Mouse (Mus musculus) stomach, embryonic 15.5 days (tissue): ENCODE measurements at regions not wholly inside any gene's neighbourhood (a gene's known extent, or its start where the extent isn't known, plus 50 kb on each side); places are given as distances from the start of the nearest gene placed in this dataset.

Experiments used
- ATAC-seq: fragments of 200-750 bp; cut with Nextera tagmentation; 2 replicates; pipeline ENCODE4 v1.8.0; 2017; ENCODE audit warnings: low read depth, moderate number of reproducible peaks, moderate TSS enrichment; ENCODE audit not compliant: insufficient read depth, low FRiP score
- H3K27ac ChIP-seq: fragments of 300-500 bp; sonication (generic); 2 replicates; pipeline ENCODE4 v1.5.1; 2015; ENCODE audit warnings: mild to moderate bottlenecking, inconsistent platforms
- H3K27me3 ChIP-seq: fragments of 300-500 bp; sonication (generic); replicated peaks from 2 replicates; pipeline ENCODE4 v1.6.1; 2015; ENCODE audit warnings: inconsistent platforms
- H3K36me3 ChIP-seq: fragments of 300-500 bp; sonication (generic); 2 replicates; pipeline ENCODE4 v1.6.1; 2015; ENCODE audit warnings: inconsistent platforms
- H3K4me1 ChIP-seq: fragments of 300-500 bp; sonication (generic); 2 replicates; pipeline ENCODE4 v1.6.1; 2015; ENCODE audit warnings: inconsistent platforms
- H3K4me2 ChIP-seq: fragments of 300-500 bp; sonication (generic); 2 replicates; pipeline ENCODE4 v1.6.1; 2015; ENCODE audit warnings: mild to moderate bottlenecking, inconsistent platforms
- H3K4me3 ChIP-seq: fragments of 300-500 bp; sonication (generic); replicated peaks from 2 replicates; pipeline ENCODE4 v1.5.1; 2015; ENCODE audit warnings: inconsistent platforms
- H3K9ac ChIP-seq: fragments of 300-500 bp; sonication (generic); 2 replicates; pipeline ENCODE4 v1.6.1; 2015; ENCODE audit warnings: inconsistent platforms
- H3K9me3 ChIP-seq: fragments of 300-500 bp; sonication (generic); 2 replicates; pipeline ENCODE4 v1.6.1; 2016; ENCODE audit warnings: inconsistent platforms
- WGBS: fragments of 180-500 bp; shearing (Covaris S2); methylation state at CpG from one replicate; pipeline ENCODE4 v1.1.7; 2015; 5-methylcytosine and 5-hydroxymethylcytosine counted together

DNA sequence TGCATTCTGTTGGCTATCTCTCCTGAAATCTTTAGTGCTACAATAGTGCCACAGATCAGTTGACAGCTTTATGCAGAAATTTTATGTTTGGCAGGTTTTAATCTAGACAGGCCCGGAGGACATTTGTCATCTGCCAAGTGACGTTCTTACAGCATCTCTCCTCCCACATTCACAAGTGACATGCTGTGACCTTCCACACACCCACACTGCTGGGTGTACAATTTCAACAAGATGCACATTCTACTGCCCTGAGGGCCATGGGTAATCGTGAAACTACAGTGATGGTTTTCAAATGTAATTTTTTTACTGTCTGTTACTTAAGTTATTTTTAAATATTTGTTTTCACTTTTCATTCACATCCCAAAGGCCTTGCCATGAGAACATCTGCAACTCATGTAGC lies 639.2 kb upstream of the Gm11114 start:
- ATAC-seq, result no peak

DNA sequence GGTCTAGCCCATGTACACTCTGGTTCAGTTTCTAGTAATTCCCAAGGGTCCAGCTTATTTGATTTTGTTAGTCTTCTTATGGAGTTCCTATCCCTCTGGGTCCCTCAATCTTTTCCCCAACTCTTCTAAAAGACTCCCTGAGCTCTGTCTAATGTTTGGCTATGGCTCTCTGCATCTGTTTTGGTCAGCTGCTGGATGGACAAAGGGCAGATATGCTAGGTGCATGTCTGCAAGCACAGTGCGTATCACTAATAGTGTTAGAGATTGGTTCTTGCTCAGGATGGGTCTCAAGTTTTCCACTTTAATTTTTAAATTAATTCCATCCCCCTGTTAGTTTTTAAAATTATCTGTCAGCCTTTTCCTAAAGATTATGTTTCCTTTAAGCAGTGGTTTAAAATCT lies 634.2 kb upstream of the Gm11114 start:
- Histone ChIP-seq H3K4me1 (no peaks in the 10 kb centered on the region), H3K4me2 (no peak overlapping the region), H3K27me3 (no peaks in the 10 kb centered on the region), H3K9me3 (no peaks in the 10 kb centered on the region), H3K27ac (no peak overlapping the region), H3K36me3 (no peaks in the 10 kb centered on the region), H3K4me3 (no peak overlapping the region), H3K9ac (no peak overlapping the region)
- ATAC-seq, result no peak
- 91% methylated on average over 1 of the region's 1 CpGs for WGBS

More for the DNA sequence above, 639.2 kb upstream of the Gm11114 start:
- H3K36me3 ChIP-seq, result no peaks in the 10 kb centered on the region
- H3K4me3 ChIP-seq, result no peak overlapping the region
- H3K27me3 ChIP-seq, result no peaks in the 10 kb centered on the region
- no peak overlapping the region for H3K9ac ChIP-seq
- WGBS, result 49% methylated on average over 3 of the region's 3 CpGs
- no peaks in the 10 kb centered on the region for H3K4me1 ChIP-seq
- H3K4me2 ChIP-seq, result no peak overlapping the region
- H3K9me3 ChIP-seq, result no peaks in the 10 kb centered on the region
- H3K27ac ChIP-seq, result no peak overlapping the region

DNA sequence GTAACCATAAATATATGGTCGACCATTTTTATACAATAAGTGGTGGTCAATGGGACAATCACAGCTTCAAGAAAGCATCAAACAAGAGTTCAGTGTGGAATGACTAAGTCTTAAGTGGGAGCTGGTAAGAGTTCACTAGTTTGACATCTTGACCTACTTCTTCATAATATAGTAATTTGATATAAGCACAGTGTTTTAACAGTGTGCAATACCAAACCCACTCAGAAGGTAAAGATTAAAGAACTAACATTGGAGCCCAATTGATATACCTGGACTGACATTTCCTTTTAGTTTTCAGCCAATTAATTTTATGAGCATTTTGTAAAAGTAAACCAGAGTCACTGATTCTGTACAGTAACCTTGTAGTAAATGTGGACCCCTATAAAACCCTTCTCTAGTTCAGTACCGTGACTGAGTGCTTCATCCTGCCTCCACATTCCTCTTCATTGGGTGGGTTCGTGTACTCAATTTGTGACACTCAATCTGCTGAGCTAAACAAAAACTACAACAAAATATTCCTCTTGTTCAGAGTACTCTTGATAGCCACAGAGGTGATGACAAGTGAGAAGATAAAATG lies 593.9 kb upstream of the Gm11114 start:
- Histone ChIP-seq H3K4me3 (no peak overlapping the region), H3K27me3 (no peaks in the 10 kb centered on the region), H3K27ac (no peak overlapping the region), H3K9ac (no peak overlapping the region), H3K4me1 (no peaks in the 10 kb centered on the region), H3K36me3 (no peaks in the 10 kb centered on the region), H3K4me2 (no peak overlapping the region), H3K9me3 (no peaks in the 10 kb centered on the region)
- ATAC-seq, result no peak
- 66% methylated on average over 3 of the region's 3 CpGs for WGBS

DNA sequence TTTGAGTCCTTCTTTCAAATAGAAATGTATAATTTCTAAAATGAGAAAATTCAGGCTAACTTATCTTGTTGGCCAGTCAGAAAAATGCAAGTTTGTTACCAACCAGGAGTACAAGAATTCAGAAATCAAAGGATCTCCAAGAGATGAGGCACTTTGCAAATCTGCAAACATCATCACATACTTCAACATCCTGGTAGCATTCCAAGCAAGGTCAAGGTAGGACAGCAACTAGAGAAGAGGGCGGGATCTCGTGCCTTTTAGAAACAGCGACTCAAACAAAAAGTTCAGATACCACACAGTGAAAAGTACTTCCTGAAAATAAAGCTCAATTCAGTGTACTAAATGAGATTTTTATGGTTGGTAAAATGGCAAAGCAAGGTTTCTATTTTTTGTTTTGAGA lies 593.2 kb upstream of the Gm11114 start:
- Histone ChIP-seq H3K36me3 (no peaks in the 10 kb centered on the region), H3K4me3 (no peak overlapping the region), H3K4me1 (no peaks in the 10 kb centered on the region), H3K9ac (no peak overlapping the region), H3K4me2 (no peak overlapping the region), H3K27ac (no peak overlapping the region), H3K27me3 (no peaks in the 10 kb centered on the region), H3K9me3 (no peaks in the 10 kb centered on the region)
- no peak for ATAC-seq
- 56% methylated on average over 3 of the region's 3 CpGs for WGBS

DNA sequence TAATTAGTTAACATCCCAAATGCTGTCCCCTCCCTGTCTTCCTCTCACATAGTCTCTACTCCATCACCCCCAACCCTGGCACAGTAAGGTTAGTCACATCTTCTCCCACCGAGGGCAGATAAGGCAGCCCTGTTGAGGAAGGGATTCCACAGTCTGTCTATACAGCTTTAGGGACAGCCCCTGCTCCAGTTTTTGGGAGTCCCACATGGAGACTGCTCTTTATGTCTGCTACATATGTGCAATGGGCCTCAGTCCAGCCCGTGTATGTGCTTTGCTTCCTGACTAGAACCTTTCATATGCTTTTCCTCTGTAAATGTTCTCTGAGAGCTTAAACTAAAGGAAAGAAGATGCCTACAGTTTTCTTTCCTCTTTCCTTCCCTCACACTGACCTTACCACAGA lies 592.1 kb upstream of the Gm11114 start:
- Histone ChIP-seq H3K4me2 (no peak overlapping the region), H3K27ac (no peak overlapping the region), H3K9ac (no peak overlapping the region), H3K4me1 (no peaks in the 10 kb centered on the region), H3K4me3 (no peak overlapping the region), H3K36me3 (no peaks in the 10 kb centered on the region), H3K9me3 (no peaks in the 10 kb centered on the region), H3K27me3 (no peaks in the 10 kb centered on the region)
- WGBS, result 75% methylated on average over 2 of the region's 2 CpGs
- no peak for ATAC-seq

DNA sequence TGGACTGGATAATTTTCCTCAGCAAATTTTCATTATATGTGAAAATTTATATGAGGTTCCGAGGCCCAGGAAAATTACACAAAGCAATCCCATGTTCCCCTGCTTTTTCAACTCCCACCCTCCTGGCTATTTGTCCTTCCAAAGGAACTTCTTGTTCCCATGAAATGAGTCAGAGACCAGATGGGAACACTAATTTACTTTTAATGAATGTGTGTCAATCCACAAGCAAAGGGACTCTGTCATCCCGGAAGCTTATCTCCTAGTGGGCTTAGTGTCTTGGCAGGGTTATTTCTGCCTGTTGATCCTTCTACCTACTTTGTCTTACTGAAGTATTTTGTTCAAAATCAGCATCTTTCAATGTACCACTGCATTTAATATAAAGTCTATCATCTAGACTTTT lies 573.3 kb upstream of the Gm11114 start:
- Histone ChIP-seq H3K9ac (no peak overlapping the region), H3K4me3 (no peak overlapping the region), H3K27ac (no peak overlapping the region), H3K9me3 (no peaks in the 10 kb centered on the region), H3K4me1 (no peaks in the 10 kb centered on the region), H3K36me3 (no peaks in the 10 kb centered on the region), H3K27me3 (no peaks in the 10 kb centered on the region), H3K4me2 (no peak overlapping the region)
- no peak for ATAC-seq
- 69% methylated on average over 2 of the region's 2 CpGs for WGBS

DNA sequence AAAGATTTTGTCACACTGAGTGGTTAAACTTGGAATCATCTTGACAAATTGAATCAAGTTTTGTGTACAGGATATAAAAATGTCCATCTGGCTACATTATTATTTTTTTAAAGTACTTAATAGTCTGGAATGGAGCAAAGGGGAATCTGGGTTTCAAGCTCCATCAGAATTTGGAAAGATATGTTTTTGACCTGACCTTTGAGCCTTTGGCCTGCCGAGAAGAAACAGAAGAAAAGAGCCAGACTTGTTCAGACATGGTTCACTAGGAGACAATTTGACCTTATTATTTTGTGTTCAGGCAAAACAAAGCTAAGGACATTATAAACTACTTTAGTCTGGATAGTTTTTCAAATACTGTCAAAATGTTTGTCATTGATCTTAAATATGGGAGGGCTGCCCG lies 572.2 kb upstream of the Gm11114 start:
- Histone ChIP-seq H3K9me3 (no peaks in the 10 kb centered on the region), H3K9ac (no peak overlapping the region), H3K36me3 (no peaks in the 10 kb centered on the region), H3K27ac (no peak overlapping the region), H3K4me3 (no peak overlapping the region), H3K4me2 (no peak overlapping the region), H3K4me1 (no peaks in the 10 kb centered on the region), H3K27me3 (no peaks in the 10 kb centered on the region)
- ATAC-seq, result no peak
- 45% methylated on average over 2 of the region's 2 CpGs for whole genome bisulfite sequencing

DNA sequence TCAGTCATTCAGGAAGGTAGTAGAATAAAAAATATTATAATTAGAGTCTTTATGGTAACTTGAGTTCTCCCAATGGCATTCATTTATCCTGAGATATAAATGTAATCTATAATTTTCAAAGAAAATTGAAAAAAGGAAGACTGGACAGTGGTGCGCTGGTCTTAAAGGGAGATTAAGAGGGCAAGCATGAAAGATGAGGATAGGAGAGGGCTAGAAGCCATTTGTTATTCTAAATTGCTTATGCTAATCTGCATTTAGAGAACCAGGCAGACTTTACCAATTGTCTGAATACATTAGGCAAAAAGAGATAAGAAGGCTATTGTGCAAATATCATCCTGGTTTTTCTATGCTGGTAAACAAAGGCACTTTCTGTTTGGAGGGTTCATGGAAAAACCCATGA lies 558.2 kb upstream of the Gm11114 start:
- no peaks in the 10 kb centered on the region for H3K4me1 ChIP-seq
- H3K27ac ChIP-seq, result no peak overlapping the region
- no peaks in the 10 kb centered on the region for H3K9me3 ChIP-seq
- no peak overlapping the region for H3K4me2 ChIP-seq
- H3K9ac ChIP-seq, result no peak overlapping the region
- no peak for ATAC-seq
- H3K36me3 ChIP-seq, result no peaks in the 10 kb centered on the region
- H3K4me3 ChIP-seq, result no peak overlapping the region
- 82% methylated on average over 1 of the region's 1 CpGs for WGBS
- no peaks in the 10 kb centered on the region for H3K27me3 ChIP-seq

DNA sequence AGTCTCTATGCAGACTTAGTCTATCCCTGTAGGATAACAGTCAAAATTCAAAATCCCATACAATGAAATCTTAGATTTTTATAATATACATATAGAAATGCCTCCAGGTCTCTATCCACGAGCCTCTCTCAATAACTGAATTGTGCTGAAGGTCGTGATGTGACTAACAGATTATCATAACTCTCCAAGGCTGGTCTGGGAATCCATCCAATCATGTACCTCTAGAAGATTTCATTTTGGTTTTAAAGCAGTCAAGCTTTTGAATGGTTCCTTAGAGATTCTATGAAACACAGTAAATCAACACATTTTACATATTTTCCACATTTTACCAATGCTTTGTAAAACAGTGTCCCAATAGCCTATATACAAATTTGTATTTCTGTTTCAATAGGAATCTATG lies 557.7 kb upstream of the Gm11114 start:
- no peak overlapping the region for H3K4me2 ChIP-seq
- no peaks in the 10 kb centered on the region for H3K27me3 ChIP-seq
- H3K36me3 ChIP-seq, result no peaks in the 10 kb centered on the region
- no peaks in the 10 kb centered on the region for H3K4me1 ChIP-seq
- no peak overlapping the region for H3K27ac ChIP-seq
- ATAC-seq, result no peak
- H3K9me3 ChIP-seq, result no peaks in the 10 kb centered on the region
- 62% methylated on average over 2 of the region's 2 CpGs for WGBS
- no peak overlapping the region for H3K9ac ChIP-seq
- no peak overlapping the region for H3K4me3 ChIP-seq

DNA sequence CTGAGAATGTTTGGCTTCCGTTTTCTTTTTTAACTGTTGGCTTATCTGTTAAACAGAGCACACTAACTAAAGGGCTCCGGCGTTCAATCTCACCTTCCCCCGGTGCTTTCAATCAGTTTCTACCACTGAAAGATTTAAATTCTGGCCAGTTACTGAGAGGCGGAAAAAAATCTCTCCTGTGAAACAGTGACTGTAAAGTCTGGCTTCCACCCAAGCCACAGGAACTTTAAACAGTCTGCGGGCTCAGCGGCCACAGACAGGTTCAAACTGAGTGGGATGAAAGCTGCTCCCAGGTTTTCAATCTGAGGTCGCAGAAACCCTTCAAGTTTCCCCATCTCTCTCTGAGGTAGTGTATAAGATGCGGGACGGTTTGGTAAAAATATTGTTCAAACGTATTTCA lies 538.2 kb upstream of the Gm11114 start:
- no peaks in the 10 kb centered on the region for H3K36me3 ChIP-seq

DNA sequence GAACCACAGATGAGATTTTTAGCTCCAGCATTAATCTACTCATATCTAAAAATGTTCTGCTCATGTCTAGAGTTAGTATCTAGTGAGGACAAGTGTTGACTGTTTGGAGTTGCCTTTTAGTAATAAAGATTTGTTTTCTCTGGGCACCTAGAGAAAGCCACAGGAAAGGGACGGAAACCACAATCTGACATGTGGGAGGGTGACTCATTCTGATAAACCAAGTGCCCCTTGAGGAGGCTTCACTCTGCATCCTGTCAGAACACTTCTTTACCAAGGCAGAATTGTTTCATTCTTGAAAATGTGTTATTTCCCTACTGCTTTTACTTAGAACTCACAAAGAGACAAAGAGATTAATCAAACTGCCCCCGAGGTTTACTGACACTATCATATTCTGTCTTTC lies 537.4 kb upstream of the Gm11114 start:
- Histone ChIP-seq H3K9ac (no peak overlapping the region), H3K36me3 (no peaks in the 10 kb centered on the region), H3K27ac (no peak overlapping the region), H3K4me2 (no peak overlapping the region), H3K4me1 (no peaks in the 10 kb centered on the region), H3K4me3 (no peak overlapping the region), H3K27me3 (no peaks in the 10 kb centered on the region), H3K9me3 (no peaks in the 10 kb centered on the region)
- ATAC-seq, result no peak
- 62% methylated on average over 2 of the region's 2 CpGs for WGBS

More for the DNA sequence above, 538.2 kb upstream of the Gm11114 start:
- Histone ChIP-seq H3K9me3 (no peaks in the 10 kb centered on the region), H3K9ac (no peak overlapping the region), H3K4me1 (no peaks in the 10 kb centered on the region), H3K4me2 (no peak overlapping the region), H3K27me3 (no peaks in the 10 kb centered on the region), H3K4me3 (no peak overlapping the region), H3K27ac (no peak overlapping the region)
- ATAC-seq, result no peak
- 44% methylated on average over 11 of the region's 11 CpGs for WGBS

DNA sequence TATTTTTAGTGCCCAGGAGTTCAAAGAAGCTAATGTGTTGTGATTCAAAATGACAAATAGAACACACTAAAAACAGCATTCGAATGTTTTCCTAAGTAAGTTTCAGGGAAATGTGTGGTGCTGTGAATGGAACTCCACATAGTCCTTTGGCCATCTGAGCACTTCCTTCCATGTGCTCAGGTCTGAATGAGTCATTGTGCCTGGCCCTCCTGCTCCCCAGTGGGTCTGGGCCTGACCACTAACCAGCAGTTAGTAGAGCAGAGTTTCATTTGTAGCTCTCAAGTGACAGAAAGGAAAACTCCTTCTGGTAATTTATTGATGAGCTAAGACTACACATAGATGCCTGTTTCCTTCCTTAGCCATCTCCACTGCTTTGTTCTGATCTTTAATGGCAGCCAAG lies 533.4 kb upstream of the Gm11114 start:
- no peak overlapping the region for H3K27ac ChIP-seq
- no peak overlapping the region for H3K4me2 ChIP-seq
- H3K36me3 ChIP-seq, result no peaks in the 10 kb centered on the region
- no peaks in the 10 kb centered on the region for H3K27me3 ChIP-seq
- no peaks in the 10 kb centered on the region for H3K4me1 ChIP-seq
- ATAC-seq, result no peak
- WGBS, result 65% methylated on average over 1 of the region's 1 CpGs
- no peak overlapping the region for H3K9ac ChIP-seq
- H3K4me3 ChIP-seq, result no peak overlapping the region
- H3K9me3 ChIP-seq, result no peaks in the 10 kb centered on the region

DNA sequence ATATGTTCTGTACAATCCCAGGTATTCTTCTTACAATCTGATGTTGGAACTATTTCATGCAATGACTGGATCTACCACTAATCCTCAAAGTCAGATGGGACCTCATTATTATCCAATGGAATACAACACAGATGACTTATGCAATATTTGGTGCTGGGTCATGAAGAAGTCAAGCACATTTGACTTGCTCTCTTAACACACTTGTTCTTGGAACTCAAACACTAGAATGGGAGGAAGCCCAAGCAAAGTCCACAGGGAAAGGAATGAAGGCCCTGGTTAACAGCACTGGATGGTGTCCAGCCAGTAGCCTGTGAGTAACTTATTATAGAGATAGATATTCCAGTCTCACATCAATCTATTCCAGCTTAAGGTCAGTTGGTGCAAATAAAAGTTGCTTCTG lies 486.8 kb upstream of the Gm11114 start:
- no peak overlapping the region for H3K4me3 ChIP-seq
- no peak overlapping the region for H3K4me2 ChIP-seq
- H3K4me1 ChIP-seq, result no peaks in the 10 kb centered on the region
- H3K27ac ChIP-seq, result no peak overlapping the region
- no peaks in the 10 kb centered on the region for H3K27me3 ChIP-seq
- no peak for ATAC-seq
- no peaks in the 10 kb centered on the region for H3K9me3 ChIP-seq
- no peaks in the 10 kb centered on the region for H3K36me3 ChIP-seq
- no peak overlapping the region for H3K9ac ChIP-seq
